In the genomic region with DNA sequence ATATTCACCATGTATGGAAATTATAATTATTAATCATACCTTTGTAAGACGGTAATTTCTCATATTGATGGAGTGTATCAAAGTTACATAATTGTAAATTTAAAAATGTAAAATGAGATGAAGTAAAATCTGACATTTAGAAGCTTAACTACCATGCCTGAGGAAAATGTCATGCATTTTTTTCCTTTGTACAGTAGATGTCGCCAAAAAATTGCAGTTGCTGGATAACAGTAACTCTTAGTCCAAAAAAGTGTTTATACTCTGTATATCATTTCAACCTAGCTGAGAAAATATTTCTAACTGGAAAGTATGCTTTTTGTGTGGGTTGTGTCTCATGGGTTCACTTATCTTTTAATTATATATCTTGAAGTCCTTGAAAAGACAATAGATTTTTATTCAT, we compare ENCODE assay signal across 16 mouse cellular contexts.
A peak's percentile ranks its signal among the peaks of the same experiment; 100 is the strongest.
DNase-seq lines count a peak whose midpoint lies in the region; ATAC-seq and TF ChIP-seq lines count a peak whose summit lies in the region.
"Had no signal": no experiment of that assay in that cellular context is flagged by ENCODE, and none has a peak within 500 bp of the region (broad histone marks: within the 10 kb centered on the region; RNA-seq: fewer than 3 reads in every experiment).

No protein-coding gene starts in this region.

- no peak for ATAC-seq in forebrain, postnatal 0 days
- ATAC-seq in forebrain, embryonic 11.5 days (replicated peaks; ENCODE audit: low FRiP score) = no peak
- ATAC-seq: hindbrain, embryonic 16.5 days; liver, postnatal 0 days had no signal

- no peak overlapping the region for H3K27ac ChIP-seq in forebrain, postnatal 0 days (ENCODE audit: low read depth, low read length)
- no peak overlapping the region for H3K27ac ChIP-seq in forebrain, embryonic 11.5 days (ENCODE audit: low read depth, low read length)
- H3K27ac ChIP-seq in layer of hippocampus, adult 2 months = no peak overlapping the region
- H3K27ac ChIP-seq: embryonic facial prominence, embryonic 12.5 days had no signal

- 64% methylated on average over 2 of the region's 2 CpGs for WGBS in forebrain, postnatal 0 days
- WGBS in forebrain, embryonic 11.5 days = 67% methylated on average over 2 of the region's 2 CpGs

- peak; percentile 6 for DNase-seq in forebrain, postnatal 0 days
- DNase-seq in forebrain, embryonic 11.5 days (ENCODE audit: low spot score) = no peak
- peak; percentile 10 to 17 for DNase-seq in layer of hippocampus, adult 2 months (ENCODE audit: low spot score in 2 of 2)
- DNase-seq in layer of hippocampus, adult 11-12 months (ENCODE audit: low spot score) = no peak
- peak; percentile 31 for DNase-seq in 3T3-L1 (ENCODE audit: low read depth, low spot score)
- peak; percentile 39 for DNase-seq in adipocyte (ENCODE audit: low spot score)
- DNase-seq in adrenal gland, adult (ENCODE audit: inconsistent age in 2 of 2, low spot score in 1 of 2) = no peak
- DNase-seq: adrenal gland, adult 2 months; B cell, adult 2 months; cerebellum, adult 2 months; gastrocnemius, postnatal 25 days; kidney, adult 2 months; liver, postnatal 0 days; thymus, postnatal 14 days had no signal

- no peak overlapping the region for H3K9ac ChIP-seq in forebrain, postnatal 0 days
- no peak overlapping the region for H3K9ac ChIP-seq in forebrain, embryonic 11.5 days (ENCODE audit: low read length)
- H3K9ac ChIP-seq: embryonic facial prominence, embryonic 12.5 days; liver, postnatal 0 days had no signal

- H3K27me3 ChIP-seq in forebrain, postnatal 0 days (ENCODE audit: insufficient read depth, low read length) = no peaks in the 10 kb centered on the region
- no peaks in the 10 kb centered on the region for H3K27me3 ChIP-seq in forebrain, embryonic 11.5 days (ENCODE audit: control insufficient read depth, insufficient read depth, low read length)
- H3K27me3 ChIP-seq: embryonic facial prominence, embryonic 12.5 days had no signal

- no peak overlapping the region for H3K4me3 ChIP-seq in forebrain, postnatal 0 days (ENCODE audit: low read depth, low read length)
- no peak overlapping the region for H3K4me3 ChIP-seq in forebrain, embryonic 11.5 days (ENCODE audit: low read depth, low read length)
- H3K4me3 ChIP-seq in layer of hippocampus, adult 2 months = no peak overlapping the region
- H3K4me3 ChIP-seq: embryonic facial prominence, embryonic 12.5 days had no signal

- H3K4me2 ChIP-seq in forebrain, postnatal 0 days (ENCODE audit: low read depth) = no peak overlapping the region
- H3K4me2 ChIP-seq in forebrain, embryonic 11.5 days (ENCODE audit: low read depth, low read length, severe bottlenecking) = no peak overlapping the region
- H3K4me2 ChIP-seq: embryonic facial prominence, embryonic 12.5 days had no signal

- TF ChIP-seq CTCF in forebrain, postnatal 0 days (IDR thresholded peaks at IDR 0.05; ENCODE audit: low read depth) = peak; percentile 44; the same call in 1 of the 2 replicates
- TF ChIP-seq CTCF in layer of hippocampus, adult 2 months (conservative IDR thresholded peaks at IDR 0.05) = peak; percentile 77

- no peaks in the 10 kb centered on the region for H3K4me1 ChIP-seq in forebrain, postnatal 0 days (ENCODE audit: insufficient read depth)
- H3K4me1 ChIP-seq in forebrain, embryonic 11.5 days (replicated peaks; ENCODE audit: control insufficient read depth, insufficient read depth, low read length) = no peaks in the 10 kb centered on the region
- H3K4me1 ChIP-seq: embryonic facial prominence, embryonic 12.5 days had no signal

- H3K36me3 ChIP-seq in forebrain, postnatal 0 days (ENCODE audit: insufficient read depth) = no peaks in the 10 kb centered on the region
- no peaks in the 10 kb centered on the region for H3K36me3 ChIP-seq in forebrain, embryonic 11.5 days (ENCODE audit: control insufficient read depth, insufficient read depth, low read length)
- H3K36me3 ChIP-seq: embryonic facial prominence, embryonic 12.5 days had no signal

- H3K9me3 ChIP-seq in forebrain, postnatal 0 days (ENCODE audit: low read length) = no peaks in the 10 kb centered on the region
- H3K9me3 ChIP-seq in forebrain, embryonic 11.5 days (ENCODE audit: control insufficient read depth, low read length) = no peaks in the 10 kb centered on the region
- H3K9me3 ChIP-seq: embryonic facial prominence, embryonic 12.5 days had no signal

Comparison
In these comparisons a context has a peak if more than half of its experiments do, and no peak if none do; other contexts are left out.
1. DNase-seq: peak in forebrain, postnatal 0 days (single experiment), layer of hippocampus, adult 2 months (2 of 2), 3T3-L1 (single experiment) and adipocyte (single experiment); none in forebrain, embryonic 11.5 days (single experiment), layer of hippocampus, adult 11-12 months (single experiment) and adrenal gland, adult (0 of 2).